Mouse (Mus musculus): ENCODE measurements around the gene Cdh26. TPM values are rescaled to one million over a fixed set of nuclear protein-coding genes. Genes with fewer than 3 reads are reported as not detected.

Cdh26 gene
- polyA plus RNA-seq, 1 experiment = 2.3 TPM

DNA sequence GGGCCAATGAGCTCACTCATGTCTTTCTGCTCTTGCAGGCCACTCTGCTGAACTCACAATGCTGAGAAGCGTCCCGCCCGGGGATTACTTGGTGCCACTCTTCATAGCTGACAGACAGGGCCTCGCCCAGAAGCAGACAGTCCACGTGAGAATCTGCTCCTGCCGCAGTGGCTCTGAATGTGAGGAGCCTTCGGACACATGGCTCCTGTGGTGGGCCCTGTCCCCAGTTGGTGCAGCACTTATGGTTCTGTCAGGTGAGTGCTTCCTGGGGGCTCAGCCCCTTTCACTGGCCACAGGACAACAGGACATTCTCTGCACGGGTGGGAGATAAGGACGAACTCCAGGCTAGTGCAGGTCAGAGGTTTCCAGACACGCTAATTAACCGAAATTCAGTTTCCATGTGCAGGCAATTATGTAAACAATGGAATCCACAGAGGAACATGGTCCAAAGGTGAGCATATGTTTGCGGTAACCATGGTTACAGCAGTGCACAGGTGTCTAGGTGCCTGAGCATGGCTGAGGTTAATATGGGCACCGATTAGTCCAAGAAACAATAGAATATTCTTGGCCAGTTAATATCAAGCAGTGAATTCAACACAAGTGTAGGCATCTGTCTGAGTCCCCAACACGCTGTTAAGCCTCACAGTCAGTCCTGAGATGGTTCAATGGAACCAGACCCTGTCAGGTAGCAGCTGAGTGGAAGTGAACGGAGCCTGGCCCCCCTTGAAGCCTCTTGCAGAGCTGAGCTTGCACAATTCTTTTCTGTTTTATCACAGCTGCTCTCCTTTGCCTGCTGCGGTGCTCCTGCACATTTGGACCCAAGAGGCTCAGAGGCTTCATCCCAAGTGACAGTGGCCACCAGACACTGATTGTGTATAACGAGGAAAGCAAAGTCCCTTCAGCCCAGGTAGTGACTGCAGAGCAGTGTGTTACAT is 41.5 kb downstream of the Cdh26 start:
- Histone ChIP-seq H3K4me3 (ENCODE audit: insufficient read depth, low read length) (no peak overlapping the region), H3K27ac (ENCODE audit: insufficient read depth, low read length) (no peak overlapping the region), H3K4me1 (ENCODE audit: control insufficient read depth, insufficient read depth, low read length) (no peaks in the 10 kb centered on the region)
- no peak for TF ChIP-seq CTCF (IDR thresholded peaks at IDR 0.05; ENCODE audit: borderline replicate concordance, insufficient read depth, low read length)

DNA sequence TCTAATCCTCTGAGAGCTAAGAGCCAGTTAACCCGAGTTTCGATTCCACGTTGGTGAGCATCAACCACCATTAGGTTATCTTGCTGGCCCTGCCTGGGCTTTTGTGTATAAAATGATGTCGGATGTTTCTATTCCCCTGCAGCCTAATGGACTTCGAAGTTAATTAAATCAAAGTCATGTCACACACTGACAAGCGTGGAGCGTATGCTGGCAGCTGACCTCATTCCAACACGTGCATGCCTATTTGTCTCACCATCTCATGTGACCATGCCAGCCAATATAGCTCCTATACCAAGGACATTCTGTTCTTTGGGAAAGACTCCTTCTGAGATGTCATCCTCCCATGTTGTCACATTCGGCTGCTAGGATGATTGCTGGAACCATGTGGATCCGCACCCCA is 43.6 kb downstream of the Cdh26 start:
- no peak overlapping the region for H3K27ac ChIP-seq (ENCODE audit: insufficient read depth, low read length)
- TF ChIP-seq POLR2A (IDR thresholded peaks at IDR 0.05; ENCODE audit: low read depth, low read length) (no peak), CTCF (IDR thresholded peaks at IDR 0.05; ENCODE audit: borderline replicate concordance, insufficient read depth, low read length) (no peak)
- H3K4me3 ChIP-seq (ENCODE audit: insufficient read depth, low read length) = no peak overlapping the region
- no peaks in the 10 kb centered on the region for H3K4me1 ChIP-seq (ENCODE audit: control insufficient read depth, insufficient read depth, low read length)

DNA sequence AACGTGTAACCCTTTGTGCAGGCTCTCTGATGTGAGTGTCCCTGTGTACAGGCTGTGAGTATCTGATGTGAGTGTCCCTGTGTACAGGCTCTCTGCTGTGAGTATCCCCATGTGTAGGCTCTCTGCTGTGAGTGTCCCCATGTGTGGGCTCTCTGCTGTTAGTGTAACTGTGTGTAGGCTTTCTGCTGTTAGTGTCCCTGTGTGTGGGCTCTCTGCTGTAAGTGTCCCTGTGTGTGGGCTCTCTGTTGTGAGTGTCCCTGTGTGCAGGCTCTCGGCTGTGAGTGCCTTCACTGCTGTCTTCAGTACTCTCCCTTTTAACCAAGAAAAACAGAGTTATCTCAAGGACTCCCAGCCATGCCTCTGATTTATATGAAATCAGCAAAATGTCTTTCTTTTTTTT is 46.9 kb downstream of the Cdh26 start:
- no peaks in the 10 kb centered on the region for H3K4me1 ChIP-seq (ENCODE audit: control insufficient read depth, insufficient read depth, low read length)
- H3K4me3 ChIP-seq (ENCODE audit: insufficient read depth, low read length) = no peak overlapping the region
- TF ChIP-seq CTCF (IDR thresholded peaks at IDR 0.05; ENCODE audit: borderline replicate concordance, insufficient read depth, low read length) = no peak
- TF ChIP-seq POLR2A (IDR thresholded peaks at IDR 0.05; ENCODE audit: low read depth, low read length) = no peak
- H3K27ac ChIP-seq (ENCODE audit: insufficient read depth, low read length) = no peak overlapping the region

DNA sequence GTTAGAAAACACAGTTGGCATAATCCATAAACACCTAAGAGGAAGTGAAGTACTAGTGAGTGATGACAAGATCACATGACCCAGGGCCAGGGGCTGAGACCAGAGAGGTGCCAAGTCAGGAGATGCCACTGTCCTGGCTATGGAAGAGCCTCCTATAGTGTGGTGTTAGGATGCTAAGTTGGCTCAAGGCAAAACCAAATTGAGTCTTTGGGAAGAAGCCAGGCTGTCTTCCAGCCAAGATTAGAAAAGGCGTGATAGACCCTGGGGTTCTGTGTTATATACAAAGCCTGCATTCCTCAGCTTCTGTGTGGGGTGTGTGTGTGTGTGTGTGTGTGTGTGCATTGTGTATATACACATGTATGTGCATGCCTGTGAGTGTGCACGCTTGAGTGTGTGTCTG is 48.7 kb downstream of the Cdh26 start:
- Histone ChIP-seq H3K4me1 (ENCODE audit: control insufficient read depth, insufficient read depth, low read length) (peaks cover 3% of the 10 kb centered on the region; the same call in 1 of the 2 replicates), H3K27ac (ENCODE audit: insufficient read depth, low read length) (no peak overlapping the region), H3K4me3 (ENCODE audit: insufficient read depth, low read length) (no peak overlapping the region)
- TF ChIP-seq CTCF (IDR thresholded peaks at IDR 0.05; ENCODE audit: borderline replicate concordance, insufficient read depth, low read length) (no peak), POLR2A (IDR thresholded peaks at IDR 0.05; ENCODE audit: low read depth, low read length) (no peak)

DNA sequence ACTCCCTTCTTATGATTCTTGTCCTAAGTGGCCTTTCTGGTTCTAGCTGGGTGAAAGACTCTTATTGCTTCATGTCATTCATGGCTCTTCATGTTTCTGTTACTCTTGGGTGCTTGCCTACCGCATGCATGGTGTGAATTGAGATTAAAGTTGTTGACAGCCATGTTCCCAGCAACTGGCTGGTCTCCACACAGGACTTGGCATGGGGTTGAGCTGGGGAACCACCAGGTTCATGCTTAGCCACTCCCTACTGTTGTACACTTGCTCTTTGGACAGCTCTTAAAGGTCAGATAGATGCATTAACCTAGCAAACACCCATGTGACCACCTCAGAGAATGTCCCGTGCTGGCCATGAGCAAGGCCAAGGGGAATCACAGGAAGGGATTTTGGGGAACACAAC is 50.6 kb downstream of the Cdh26 start:
- peaks cover 3% of the 10 kb centered on the region; the same call in 1 of the 2 replicates for H3K4me1 ChIP-seq (ENCODE audit: control insufficient read depth, insufficient read depth, low read length)
- TF ChIP-seq CTCF (IDR thresholded peaks at IDR 0.05; ENCODE audit: borderline replicate concordance, insufficient read depth, low read length) = no peak
- no peak for TF ChIP-seq POLR2A (IDR thresholded peaks at IDR 0.05; ENCODE audit: low read depth, low read length)
- no peak overlapping the region for H3K4me3 ChIP-seq (ENCODE audit: insufficient read depth, low read length)
- H3K27ac ChIP-seq (ENCODE audit: insufficient read depth, low read length) = no peak overlapping the region

DNA sequence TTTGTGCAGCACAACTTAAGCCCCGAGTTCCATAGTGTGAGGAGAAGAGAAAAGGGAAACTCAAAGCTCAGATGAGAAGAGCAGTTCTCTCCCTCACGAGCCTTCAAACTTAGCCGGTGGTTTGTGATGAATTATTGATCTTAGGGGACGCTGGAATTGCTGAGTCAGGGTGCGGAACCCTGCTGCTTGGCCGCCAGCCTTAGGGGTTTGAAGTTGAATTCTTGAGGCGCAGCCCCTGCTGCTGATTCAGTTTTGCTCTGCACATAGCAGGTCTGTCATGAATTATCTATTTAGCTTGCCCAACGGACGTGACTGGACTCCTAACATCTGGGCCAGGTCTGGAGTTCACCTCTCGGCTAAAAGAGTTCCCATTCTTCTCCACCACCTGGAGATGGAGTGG is 53.1 kb downstream of the Cdh26 start:
- TF ChIP-seq CTCF (IDR thresholded peaks at IDR 0.05; ENCODE audit: borderline replicate concordance, insufficient read depth, low read length) = no peak
- TF ChIP-seq POLR2A (IDR thresholded peaks at IDR 0.05; ENCODE audit: low read depth, low read length) = no peak
- H3K4me3 ChIP-seq (ENCODE audit: insufficient read depth, low read length) = no peak overlapping the region

DNA sequence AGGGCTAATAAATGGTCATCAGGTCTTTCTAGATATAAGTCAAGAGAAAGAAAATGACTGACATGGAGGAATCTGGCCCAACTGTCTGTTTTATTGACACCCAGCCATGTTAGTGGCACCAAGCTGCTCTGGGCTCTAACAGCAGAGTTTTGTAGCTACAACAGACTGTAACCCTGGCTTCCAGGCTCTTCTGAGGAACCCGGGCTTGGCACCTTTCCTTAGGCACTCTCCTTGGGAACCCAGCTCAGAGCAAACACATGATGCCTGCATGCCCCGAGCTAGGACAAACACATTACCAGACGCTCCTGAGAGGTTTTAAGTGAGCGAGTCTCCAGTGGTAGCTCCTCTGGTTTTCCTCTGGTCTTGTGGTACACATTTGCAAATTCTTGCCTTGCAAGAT is 57.9 kb downstream of the Cdh26 start:
- H3K4me3 ChIP-seq (ENCODE audit: insufficient read depth, low read length) = no peak overlapping the region
- H3K27ac ChIP-seq (ENCODE audit: insufficient read depth, low read length) = no peak overlapping the region
- no peak for TF ChIP-seq CTCF (IDR thresholded peaks at IDR 0.05; ENCODE audit: borderline replicate concordance, insufficient read depth, low read length)
- no peak for TF ChIP-seq POLR2A (IDR thresholded peaks at IDR 0.05; ENCODE audit: low read depth, low read length)
- H3K4me1 ChIP-seq (ENCODE audit: control insufficient read depth, insufficient read depth, low read length) = peaks cover under 1% of the 10 kb centered on the region; the same call in 1 of the 2 replicates

More for the DNA sequence above, 53.1 kb downstream of the Cdh26 start:
- Histone ChIP-seq H3K4me1 (ENCODE audit: control insufficient read depth, insufficient read depth, low read length) (peaks cover 3% of the 10 kb centered on the region; the same call in 1 of the 2 replicates), H3K27ac (ENCODE audit: insufficient read depth, low read length) (no peak overlapping the region)

DNA sequence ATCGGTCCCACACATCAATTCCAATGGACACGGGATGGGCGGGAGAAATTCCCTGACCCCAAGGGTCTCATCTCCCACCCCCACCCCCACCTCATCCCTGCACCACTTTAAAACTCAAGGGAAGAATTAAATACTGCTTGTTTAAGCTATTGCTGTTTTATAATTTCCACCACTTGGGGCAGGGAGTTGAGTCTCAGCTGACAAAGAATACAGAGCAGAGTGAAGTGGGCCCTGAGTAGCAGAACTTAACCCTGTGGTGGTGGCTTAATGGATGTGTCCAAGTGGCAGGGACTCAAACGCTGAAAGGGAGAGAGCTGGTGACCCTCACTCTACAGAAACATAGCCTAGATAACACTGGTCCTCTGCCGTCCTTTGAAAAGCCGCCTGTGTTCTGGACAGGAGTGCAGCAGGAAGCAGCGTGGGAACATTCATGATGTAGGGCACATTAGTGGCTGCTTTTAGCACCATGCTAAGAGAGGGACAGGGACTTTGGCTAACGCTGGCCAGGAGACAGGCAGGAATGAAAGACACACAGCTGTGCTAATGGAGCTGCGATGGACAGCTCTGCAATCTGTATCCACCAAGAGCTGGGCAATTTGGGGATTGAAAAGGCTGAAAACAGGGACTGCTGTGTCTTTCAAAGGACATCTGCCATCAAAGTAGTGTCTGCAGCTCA is 60.1 kb downstream of the Cdh26 start:
- TF ChIP-seq POLR2A (IDR thresholded peaks at IDR 0.05; ENCODE audit: low read depth, low read length) (no peak), CTCF (IDR thresholded peaks at IDR 0.05; ENCODE audit: borderline replicate concordance, insufficient read depth, low read length) (no peak)
- no peaks in the 10 kb centered on the region for H3K4me1 ChIP-seq (ENCODE audit: control insufficient read depth, insufficient read depth, low read length)
- no peak overlapping the region for H3K4me3 ChIP-seq (ENCODE audit: insufficient read depth, low read length)
- H3K27ac ChIP-seq (ENCODE audit: insufficient read depth, low read length) = no peak overlapping the region

DNA sequence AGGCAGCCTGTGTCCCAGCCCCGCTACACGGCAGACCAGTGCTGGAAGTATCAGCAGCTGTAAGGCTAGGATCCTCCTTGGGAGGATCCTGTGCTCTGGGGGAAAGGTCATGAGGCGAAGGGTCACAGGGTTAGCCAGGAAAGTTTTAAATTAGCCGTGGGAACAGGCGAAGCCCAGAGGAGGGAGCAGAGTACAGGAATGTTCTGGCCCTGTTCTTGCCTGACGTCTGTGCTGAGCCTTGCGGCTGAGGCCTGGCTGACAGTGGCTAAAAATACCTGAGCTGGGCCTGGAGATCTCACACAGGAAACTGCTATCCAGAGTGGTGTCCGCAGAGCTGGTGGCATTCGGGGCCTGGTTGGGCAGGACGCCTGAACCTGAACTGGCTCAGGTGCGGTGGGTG is 63.7 kb downstream of the Cdh26 start:
- Histone ChIP-seq H3K4me1 (ENCODE audit: control insufficient read depth, insufficient read depth, low read length) (no peaks in the 10 kb centered on the region), H3K27ac (ENCODE audit: insufficient read depth, low read length) (no peak overlapping the region), H3K4me3 (ENCODE audit: insufficient read depth, low read length) (no peak overlapping the region)
- no peak for TF ChIP-seq POLR2A (IDR thresholded peaks at IDR 0.05; ENCODE audit: low read depth, low read length)

DNA sequence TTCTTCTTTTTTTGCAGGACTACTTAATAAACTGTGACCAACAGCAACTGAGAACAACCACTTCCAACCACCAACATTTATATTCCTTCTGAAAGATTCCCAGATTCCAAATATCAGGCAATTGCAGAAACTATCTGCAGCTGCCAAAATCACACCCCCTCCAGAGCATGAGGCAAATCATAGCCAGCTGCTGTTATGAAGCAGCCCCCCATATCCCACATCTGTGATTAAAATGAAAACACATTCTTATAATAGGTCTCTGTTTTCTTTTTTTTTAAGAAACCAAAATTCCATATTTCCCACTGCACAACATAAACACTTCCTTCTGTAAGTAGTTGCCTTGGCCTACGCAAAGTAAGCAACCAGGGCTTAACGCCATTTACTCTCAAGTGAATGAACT is 65.5 kb downstream of the Cdh26 start:
- Histone ChIP-seq H3K27ac (ENCODE audit: insufficient read depth, low read length) (no peak overlapping the region), H3K4me1 (ENCODE audit: control insufficient read depth, insufficient read depth, low read length) (no peaks in the 10 kb centered on the region), H3K4me3 (ENCODE audit: insufficient read depth, low read length) (no peak overlapping the region)
- TF ChIP-seq CTCF (IDR thresholded peaks at IDR 0.05; ENCODE audit: borderline replicate concordance, insufficient read depth, low read length) (no peak), POLR2A (IDR thresholded peaks at IDR 0.05; ENCODE audit: low read depth, low read length) (no peak)

Measured in embryonic fibroblast, embryonic 13.5 days (primary cell).